Mouse (Mus musculus) olfactory bulb, adult 2 months (tissue): ENCODE results near the gene Lig3. TPM values are rescaled to one million over a fixed set of nuclear protein-coding genes. Genes with fewer than 3 reads are reported as not detected.
A peak's percentile ranks its signal among the peaks of the same experiment; 100 is the strongest.

ENCODE experiments used
- H3K27ac ChIP-seq: fragments of 200-500 bp; 2 replicates; pipeline ENCODE4 v1.5.1; 2012; ENCODE audit warnings: low read depth, low read length; ENCODE audit not compliant: insufficient read depth
- H3K4me1 ChIP-seq: fragments of 200-500 bp; 2 replicates; pipeline ENCODE4 v1.6.1; 2012; ENCODE audit warnings: low read length; ENCODE audit not compliant: control insufficient read depth, insufficient read depth
- H3K4me3 ChIP-seq: fragments of 200-500 bp; 2 replicates; pipeline ENCODE4 v1.5.1; 2012; ENCODE audit warnings: mild to moderate bottlenecking, low read depth, low read length, moderate library complexity; ENCODE audit not compliant: insufficient read depth
- CTCF ChIP-seq: fragments of 200-500 bp; IDR thresholded peaks from 2 replicates; pipeline ENCODE4 v1.5.1; 2012; ENCODE audit warnings: low read depth, mild to moderate bottlenecking, low read length, moderate library complexity; ENCODE audit not compliant: insufficient read depth
- POLR2A ChIP-seq: fragments of 200-500 bp; IDR thresholded peaks from 2 replicates; pipeline ENCODE4 v1.6.1; 2012; ENCODE audit warnings: mild to moderate bottlenecking, low read depth, low read length, moderate library complexity; ENCODE audit not compliant: insufficient read depth
- WGBS: fragments of 180-500 bp; shearing (Covaris S2); methylation state at CpG from one replicate; pipeline ENCODE4 v1.1.7; 2018; 5-methylcytosine and 5-hydroxymethylcytosine counted together
- polyA plus RNA-seq: library from polyadenylated mRNA; stranded (reverse); fragments of >200 nt; gene quantifications from 2 replicates; pipeline ENCODE4 v1.2.4, GENCODE M21; 2012; ENCODE audit warnings: low replicate concordance; ENCODE audit not compliant: missing spikeins, insufficient read depth, insufficient read length

The Lig3 gene
- polyA plus RNA-seq, 1 experiment = not detected

DNA sequence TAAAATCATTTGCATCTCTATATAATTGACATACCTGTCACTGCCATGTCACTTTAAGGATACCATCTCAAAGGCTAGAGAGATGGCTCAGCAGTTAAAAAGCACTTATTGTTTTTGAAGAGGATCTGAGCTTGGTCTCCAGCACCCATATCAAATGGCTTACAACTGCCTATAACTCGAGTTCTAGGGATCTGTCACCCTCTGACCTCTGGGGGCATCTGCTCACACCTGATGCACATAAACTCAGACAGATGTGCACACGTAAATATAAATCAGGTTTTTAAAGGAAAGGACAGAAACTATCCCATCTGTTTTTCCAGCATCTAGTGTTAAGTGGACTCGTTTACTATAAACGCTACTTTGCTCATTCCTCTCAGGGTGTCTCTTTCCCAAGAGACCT is 17.6 kb upstream of the Lig3 start:
- peaks cover 5% of the 10 kb centered on the region for H3K4me1 ChIP-seq
- no peak overlapping the region for H3K4me3 ChIP-seq
- peak overlapping the region; percentile 5; the same call in 1 of the 2 replicates for H3K27ac ChIP-seq
- TF ChIP-seq CTCF (no peak), POLR2A (no peak)
- 12% methylated on average over 4 of the region's 4 CpGs for WGBS

DNA sequence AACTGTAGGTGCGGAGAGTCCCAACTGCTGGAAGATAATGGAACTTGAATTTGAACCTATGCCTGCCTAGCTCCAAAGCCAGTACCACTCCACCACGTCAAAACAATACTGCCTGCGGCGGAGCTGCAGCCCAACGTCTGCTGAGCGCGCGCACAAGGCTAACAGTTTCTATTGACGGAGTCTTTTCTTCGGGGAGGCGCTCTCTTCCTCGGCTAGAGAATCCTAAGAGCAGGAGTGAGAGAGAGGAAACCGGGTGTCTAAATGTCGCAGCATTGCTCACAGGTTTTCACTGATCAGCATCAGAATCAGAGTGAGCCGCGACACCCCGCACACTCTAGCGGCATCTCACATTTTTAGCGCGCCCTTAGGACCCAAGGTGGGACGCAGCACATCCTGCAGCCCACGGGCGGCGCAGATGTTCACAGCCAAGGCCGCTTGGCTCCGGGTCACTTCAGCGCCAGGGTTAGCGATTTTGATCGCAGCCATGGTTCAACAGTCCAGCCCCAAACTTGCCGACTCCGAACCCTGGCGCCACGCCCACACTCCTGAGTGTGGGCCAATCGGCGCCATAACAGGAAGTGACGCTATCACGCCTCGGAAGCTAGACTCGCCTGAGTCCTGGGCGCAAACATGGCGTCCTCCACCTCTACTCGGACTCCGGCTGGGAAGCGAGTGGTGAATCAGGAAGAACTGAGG is 17.0 kb upstream of the Lig3 start, which contains the start of the genes Cct6b and Zfp830:
TSS of gene Cct6b (minus strand) at position 580 of the 696 bp plus-strand sequence.
TSS of gene Zfp830 (plus strand) at position 604 of the 696 bp plus-strand sequence.
- Histone ChIP-seq H3K27ac (peak within 1 kb of the TSS; percentile 83), H3K4me3 (peak within 1 kb of the TSS; percentile 84), H3K4me1 (peaks cover 5% of the 10 kb centered on the region)
- TF ChIP-seq POLR2A (peak; percentile 85), CTCF (no peak)
- WGBS = 0% methylated on average over 44 of the region's 44 CpGs

DNA sequence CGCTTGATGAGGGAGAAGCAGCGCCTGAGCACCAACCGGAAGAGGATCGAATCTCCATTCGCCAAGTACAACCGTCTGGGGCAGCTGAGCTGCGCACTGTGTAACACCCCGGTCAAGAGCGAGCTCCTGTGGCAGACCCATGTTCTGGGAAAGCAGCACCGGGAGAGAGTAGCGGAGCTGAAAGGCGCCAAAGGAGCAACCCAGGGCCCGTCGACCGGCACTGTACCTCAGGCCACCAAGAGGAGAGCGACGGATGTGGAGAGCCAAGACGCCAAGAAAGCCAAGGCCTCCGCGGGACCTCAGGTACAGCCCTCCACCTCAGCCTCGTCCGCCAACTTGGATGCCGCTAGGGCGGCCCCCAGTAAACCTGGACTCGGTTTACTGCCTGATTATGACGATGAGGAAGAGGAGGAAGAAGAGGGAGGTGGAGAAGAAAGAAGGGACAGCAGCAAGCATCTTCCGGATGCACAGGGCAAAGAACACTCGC is 16.4 kb upstream of the Lig3 start:
- TF ChIP-seq CTCF = no peak
- no peak for TF ChIP-seq POLR2A
- H3K4me3 ChIP-seq = peak overlapping the region; percentile 84
- H3K4me1 ChIP-seq = peaks cover 5% of the 10 kb centered on the region
- WGBS = under 1% methylated on average over 28 of the region's 28 CpGs
- H3K27ac ChIP-seq = peak overlapping the region; percentile 40; the same call in 1 of the 2 replicates

DNA sequence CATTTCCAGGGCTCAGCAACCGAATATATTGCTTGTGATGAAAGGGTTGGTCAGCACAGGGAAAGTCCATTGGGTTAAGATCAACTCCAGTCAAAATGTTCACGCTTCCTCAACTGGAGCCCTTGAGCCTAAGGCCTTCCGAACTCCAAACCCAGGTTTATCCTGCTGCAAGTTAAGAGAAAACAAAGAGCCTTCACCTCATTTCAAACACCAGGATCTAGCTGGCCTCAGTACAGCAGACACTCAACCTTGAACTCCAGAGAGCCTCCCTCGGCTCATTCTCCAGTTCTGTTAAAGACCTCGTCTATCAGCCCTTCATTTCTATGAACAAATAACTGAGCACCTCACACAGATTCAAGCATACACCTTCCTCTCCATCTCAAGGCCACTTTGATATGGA is 774 bp upstream of the Lig3 start:
- Histone ChIP-seq H3K4me3 (no peak overlapping the region), H3K27ac (no peak overlapping the region)
- whole genome bisulfite sequencing = 48% methylated on average over 5 of the region's 5 CpGs

DNA sequence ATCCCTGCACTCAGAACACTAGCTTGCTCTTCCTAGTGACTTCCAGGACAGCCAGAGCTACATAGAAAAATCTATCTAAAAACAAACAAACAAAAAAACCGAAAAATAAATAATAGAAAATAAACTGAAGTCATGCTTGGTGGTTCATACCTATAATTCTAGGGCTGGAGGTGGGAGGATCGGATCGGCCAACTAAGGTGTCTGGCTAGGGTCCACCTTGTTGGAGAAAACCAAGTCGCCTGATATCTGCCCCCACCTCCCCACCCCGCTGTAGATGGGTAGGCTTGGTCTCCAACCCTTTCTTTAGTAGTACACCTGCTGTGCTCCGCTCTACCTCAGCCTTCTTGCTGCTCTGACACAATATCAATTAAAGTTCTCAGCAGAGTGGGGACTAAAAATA is 1.3 kb downstream of the Lig3 start:
- peaks cover 10% of the 10 kb centered on the region for H3K4me1 ChIP-seq
- H3K27ac ChIP-seq = no peak overlapping the region
- WGBS = 29% methylated on average over 6 of the region's 6 CpGs
- TF ChIP-seq CTCF (no peak), POLR2A (no peak)
- no peak overlapping the region for H3K4me3 ChIP-seq

More for the DNA sequence above, 774 bp upstream of the Lig3 start:
- no peak for TF ChIP-seq POLR2A
- no peak for TF ChIP-seq CTCF
- H3K4me1 ChIP-seq = peaks cover 10% of the 10 kb centered on the region

DNA sequence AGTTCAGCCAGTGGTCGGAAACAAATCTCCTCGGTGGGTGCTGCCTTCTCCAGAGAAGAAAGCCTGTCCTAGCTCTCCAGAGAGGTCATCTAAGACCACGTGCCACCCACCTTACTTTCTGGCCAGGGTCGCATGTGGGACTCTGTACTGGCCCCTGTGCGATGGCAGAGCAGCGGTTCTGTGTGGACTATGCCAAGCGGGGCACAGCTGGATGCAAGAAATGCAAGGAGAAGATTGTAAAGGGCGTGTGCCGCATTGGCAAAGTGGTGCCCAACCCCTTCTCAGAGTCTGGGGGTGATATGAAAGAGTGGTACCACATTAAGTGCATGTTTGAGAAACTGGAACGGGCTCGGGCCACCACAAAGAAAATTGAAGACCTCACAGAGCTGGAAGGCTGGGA is 2.5 kb downstream of the Lig3 start:
- Histone ChIP-seq H3K27ac (no peak overlapping the region), H3K4me1 (peaks cover 10% of the 10 kb centered on the region), H3K4me3 (no peak overlapping the region)
- no peak for TF ChIP-seq CTCF
- TF ChIP-seq POLR2A = no peak
- WGBS = 92% methylated on average over 11 of the region's 11 CpGs

DNA sequence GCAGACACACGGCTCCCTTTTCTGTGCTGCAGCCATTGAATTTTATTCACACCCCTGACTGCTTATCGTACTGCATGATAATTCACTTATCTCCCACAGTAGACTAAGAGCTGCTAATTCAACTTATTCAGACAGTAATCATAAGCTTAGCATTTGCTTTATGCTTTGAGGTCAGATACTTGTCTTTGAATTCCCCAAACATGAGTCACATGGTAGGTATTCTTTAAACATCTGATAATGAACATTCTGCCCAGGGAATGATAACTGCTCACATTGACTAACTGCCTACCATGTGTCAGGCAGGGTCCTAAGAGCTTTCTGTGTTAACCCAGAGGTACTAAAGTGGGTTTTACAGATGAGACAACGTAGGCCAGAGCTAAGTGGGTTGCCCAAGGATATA is 25.7 kb downstream of the Lig3 start:
- H3K4me3 ChIP-seq = no peak overlapping the region
- TF ChIP-seq POLR2A (no peak), CTCF (no peak)
- no peak overlapping the region for H3K27ac ChIP-seq
- H3K4me1 ChIP-seq = no peaks in the 10 kb centered on the region
- WGBS = 59% methylated on average over 3 of the region's 3 CpGs

DNA sequence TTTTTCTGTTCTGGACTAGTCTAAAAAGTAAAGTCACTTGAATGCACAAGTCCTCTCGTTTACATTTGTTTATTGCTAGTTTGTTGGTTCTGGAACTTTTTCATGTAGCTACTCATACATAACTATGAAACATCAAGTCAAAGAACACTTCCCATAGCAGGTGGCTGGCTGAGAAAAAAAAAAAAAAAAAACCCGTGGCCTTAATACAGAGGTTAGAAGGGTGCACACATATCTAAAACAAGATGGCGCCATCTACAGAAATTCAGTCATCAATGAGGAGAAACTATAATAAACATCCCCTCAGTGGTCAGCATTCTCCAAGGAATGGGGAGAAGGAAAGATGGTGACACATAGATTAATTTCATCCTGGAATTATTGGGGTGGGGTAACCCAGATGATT is 26.5 kb downstream of the Lig3 start:
- WGBS = 75% methylated on average over 3 of the region's 3 CpGs
- Histone ChIP-seq H3K27ac (no peak overlapping the region), H3K4me1 (peaks cover 2% of the 10 kb centered on the region; the same call in 1 of the 2 replicates), H3K4me3 (no peak overlapping the region)
- TF ChIP-seq CTCF = no peak
- no peak for TF ChIP-seq POLR2A

DNA sequence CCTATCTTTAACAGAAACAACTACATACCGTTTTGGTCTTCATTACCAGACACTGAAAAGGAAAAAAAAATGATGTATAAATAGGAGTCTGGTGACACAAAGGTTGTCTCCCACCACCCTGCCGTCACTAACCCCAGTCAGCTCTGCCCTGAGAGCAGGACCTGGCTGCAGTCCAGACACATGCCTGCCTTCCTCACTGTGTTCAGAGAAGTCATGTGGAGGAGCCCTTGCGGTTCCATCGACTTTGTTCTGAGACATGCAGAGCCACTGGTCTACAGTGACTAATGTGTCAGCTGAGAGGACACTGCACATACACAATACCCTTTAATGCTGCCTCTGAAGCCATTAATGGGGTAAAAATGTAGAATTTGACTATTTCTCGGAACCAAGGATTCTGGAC is 27.6 kb downstream of the Lig3 start:
- H3K4me1 ChIP-seq = peaks cover 2% of the 10 kb centered on the region; the same call in 1 of the 2 replicates
- WGBS = 68% methylated on average over 5 of the region's 5 CpGs
- H3K27ac ChIP-seq = no peak overlapping the region
- TF ChIP-seq CTCF (no peak), POLR2A (no peak)
- H3K4me3 ChIP-seq = no peak overlapping the region

DNA sequence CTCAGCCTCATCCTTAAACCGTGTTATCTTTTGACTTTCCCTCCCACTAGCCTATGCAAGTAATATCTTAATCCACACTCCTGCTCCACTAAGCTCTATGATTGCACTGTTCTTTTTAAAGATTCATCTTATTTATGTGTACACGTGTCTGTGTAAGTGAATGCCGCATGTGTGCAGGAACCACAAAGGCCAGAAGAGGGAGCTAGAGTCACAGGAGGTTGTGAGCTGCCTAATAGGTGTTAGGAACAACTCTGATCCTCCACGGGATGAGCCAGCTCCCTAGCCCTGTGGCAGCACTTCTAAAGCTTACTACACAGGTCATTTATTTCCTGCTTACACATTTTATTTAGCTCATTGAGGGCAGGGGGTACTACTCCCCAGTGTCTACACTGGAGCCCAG is 38.4 kb downstream of the Lig3 start:
- Histone ChIP-seq H3K4me3 (no peak overlapping the region), H3K27ac (no peak overlapping the region), H3K4me1 (no peaks in the 10 kb centered on the region)
- TF ChIP-seq POLR2A (no peak), CTCF (no peak)
- WGBS = 62% methylated on average over 4 of the region's 4 CpGs
